Mouse (Mus musculus): Measurements from ENCODE around the gene Rnf215.
"Not testable (repeated sequence)": the region's sequence is repeated elsewhere in the genome, so short reads cannot be mapped to it uniquely, and the experiment has no call there.

Rnf215 gene

GRCm38 (mm10) chr11:4147098-4147497 is 12.1 kb downstream of the Rnf215 start:
- in situ Hi-C loops (cut with MseI, MboI), result no loop called here

GRCm38 (mm10) chr11:4148120-4148519 is 13.1 kb downstream of the Rnf215 start:
- in situ Hi-C loops (cut with MseI, MboI), result no loop called here

GRCm38 (mm10) chr11:4148536-4149156 is 13.6 kb downstream of the Rnf215 start:
- in situ Hi-C loops (cut with MseI, MboI), result no loop called here

- in situ Hi-C loops (cut with MseI, MboI), result no loop called here
Observed at GRCm38 (mm10) chr11:4149886-4150285, 14.9 kb downstream of the Rnf215 start.

GRCm38 (mm10) chr11:4153694-4154093 is 18.7 kb downstream of the Rnf215 start:
- in situ Hi-C loops (cut with MseI, MboI), result no loop called here

GRCm38 (mm10) chr11:4155641-4156040 is 20.6 kb downstream of the Rnf215 start:
- in situ Hi-C loops (cut with MseI, MboI), result no loop called here

GRCm38 (mm10) chr11:4158676-4159075 is 23.7 kb downstream of the Rnf215 start:
- in situ Hi-C loops (cut with MseI, MboI), result no loop called here

- in situ Hi-C loops (cut with MseI, MboI), result no loop called here
Observed at GRCm38 (mm10) chr11:4159808-4160708, 25.1 kb downstream of the Rnf215 start, which contains the start of the genes Ccdc157 and Sf3a1. Gene Ccdc157, minus strand, starts transcription at chr11:4160293. Gene Sf3a1, plus strand, starts transcription at chr11:4160350.

- in situ Hi-C loops (cut with MseI, MboI), result no loop called here
Observed at GRCm38 (mm10) chr11:4160758-4161480, 25.9 kb downstream of the Rnf215 start.

- in situ Hi-C loops (cut with MseI, MboI), result no loop called here
Observed at GRCm38 (mm10) chr11:4164701-4165100, 29.7 kb downstream of the Rnf215 start.

GRCm38 (mm10) chr11:4166467-4167090 is 31.6 kb downstream of the Rnf215 start:
- in situ Hi-C loops (cut with MseI, MboI), result no loop called here

- in situ Hi-C loops (cut with MseI, MboI), result no loop called here
Observed at GRCm38 (mm10) chr11:4174586-4174985, 39.6 kb downstream of the Rnf215 start.

GRCm38 (mm10) chr11:4177716-4178115 is 42.7 kb downstream of the Rnf215 start:
- in situ Hi-C loops (cut with MseI, MboI), result no loop called here

GRCm38 (mm10) chr11:4182061-4182460 is 47.1 kb downstream of the Rnf215 start:
- in situ Hi-C loops (cut with MseI, MboI), result no loop called here

- in situ Hi-C loops (cut with MseI, MboI), result no loop called here
Observed at GRCm38 (mm10) chr11:4183511-4183910, 48.5 kb downstream of the Rnf215 start.

- in situ Hi-C loops (cut with MseI, MboI), result no loop called here
Observed at GRCm38 (mm10) chr11:4184251-4184952, 49.4 kb downstream of the Rnf215 start.

GRCm38 (mm10) chr11:4185480-4185879 is 50.5 kb downstream of the Rnf215 start:
- in situ Hi-C loops (cut with MseI, MboI), result not testable (repeated sequence)

- in situ Hi-C loops (cut with MseI, MboI), result no loop called here
Observed at GRCm38 (mm10) chr11:4186486-4187317, 51.7 kb downstream of the Rnf215 start, which contains the start of gene Tbc1d10a. Gene Tbc1d10a, plus strand, starts transcription at chr11:4186789.

GRCm38 (mm10) chr11:4187318-4187700 is 52.3 kb downstream of the Rnf215 start:
- in situ Hi-C loops (cut with MseI, MboI), result no loop called here

- in situ Hi-C loops (cut with MseI, MboI), result no loop called here
Observed at GRCm38 (mm10) chr11:4189182-4189581, 54.2 kb downstream of the Rnf215 start.

Data from mouse trophoblast stem cell (cell line).